8 mouse cellular contexts compared by ENCODE assay signal in the genomic region with DNA sequence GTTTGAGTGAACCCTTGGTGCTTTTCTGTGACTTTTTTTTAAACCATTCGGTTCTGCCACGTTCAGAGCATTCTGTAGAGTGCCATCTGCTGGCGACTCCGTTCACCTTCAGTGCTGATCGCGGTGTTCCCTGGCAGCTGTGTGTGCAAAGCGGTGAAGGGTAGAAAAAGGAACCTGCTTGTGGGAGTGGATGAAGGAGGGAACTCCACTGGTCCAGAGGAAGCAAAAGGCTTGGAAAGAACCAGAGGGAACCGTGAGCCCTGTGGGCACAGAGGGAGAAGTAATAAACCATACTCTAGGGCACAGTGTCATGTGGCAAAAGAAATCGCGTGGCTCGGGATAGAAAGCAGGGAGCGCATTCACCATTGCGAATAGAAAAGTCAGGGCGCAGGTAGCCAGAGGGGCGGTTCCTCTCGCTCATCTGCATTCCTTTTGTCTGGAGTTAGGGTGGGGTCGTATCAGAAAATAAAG.
A peak's percentile ranks its signal among the peaks of the same experiment; 100 is the strongest.
DNase-seq lines count a peak whose midpoint lies in the region; ATAC-seq lines count a peak whose summit lies in the region.

No protein-coding gene starts in this region.

- DNase-seq in WW6 (ENCODE audit: low read depth, low spot score) = peak; percentile 79
- DNase-seq in cerebellum, postnatal 4 days (ENCODE audit: low spot score in 2 of 2) = peak; percentile 75 to 88
- DNase-seq in gastrocnemius, postnatal 10 days = peak; percentile 83
- DNase-seq in left cerebral cortex, adult 9 months (ENCODE audit: low spot score in 2 of 2) = peak; percentile 57 to 90
- DNase-seq in right cerebral cortex, postnatal 10 days (ENCODE audit: low spot score in 2 of 2) = peak; percentile 86 to 92
- peak; percentile 83 for DNase-seq in urinary bladder, postnatal 14 days (ENCODE audit: low spot score)

- ATAC-seq in inflammation-experienced regulatory T-cells, adult 6 months = peak; percentile 85
- ATAC-seq in megakaryocyte progenitor cell, adult 5-6 weeks (replicated peaks; ENCODE audit: poor library complexity) = peak; percentile 95

Comparison
In these comparisons a context has a peak if more than half of its experiments do, and no peak if none do; other contexts are left out.
1. Peak in every context shown above with its lines: DNase-seq and ATAC-seq.